Mouse (Mus musculus): ENCODE measurements around the gene Apoe.

Apoe gene

GRCm38 (mm10) chr7:19698907-19699826 is at the start of gene Apoe:
Gene Apoe (minus strand): TSS chr7:19699188.
- no peak for ATAC-seq (ENCODE audit: insufficient number of reproducible peaks, low FRiP score, low TSS enrichment)

DNA sequence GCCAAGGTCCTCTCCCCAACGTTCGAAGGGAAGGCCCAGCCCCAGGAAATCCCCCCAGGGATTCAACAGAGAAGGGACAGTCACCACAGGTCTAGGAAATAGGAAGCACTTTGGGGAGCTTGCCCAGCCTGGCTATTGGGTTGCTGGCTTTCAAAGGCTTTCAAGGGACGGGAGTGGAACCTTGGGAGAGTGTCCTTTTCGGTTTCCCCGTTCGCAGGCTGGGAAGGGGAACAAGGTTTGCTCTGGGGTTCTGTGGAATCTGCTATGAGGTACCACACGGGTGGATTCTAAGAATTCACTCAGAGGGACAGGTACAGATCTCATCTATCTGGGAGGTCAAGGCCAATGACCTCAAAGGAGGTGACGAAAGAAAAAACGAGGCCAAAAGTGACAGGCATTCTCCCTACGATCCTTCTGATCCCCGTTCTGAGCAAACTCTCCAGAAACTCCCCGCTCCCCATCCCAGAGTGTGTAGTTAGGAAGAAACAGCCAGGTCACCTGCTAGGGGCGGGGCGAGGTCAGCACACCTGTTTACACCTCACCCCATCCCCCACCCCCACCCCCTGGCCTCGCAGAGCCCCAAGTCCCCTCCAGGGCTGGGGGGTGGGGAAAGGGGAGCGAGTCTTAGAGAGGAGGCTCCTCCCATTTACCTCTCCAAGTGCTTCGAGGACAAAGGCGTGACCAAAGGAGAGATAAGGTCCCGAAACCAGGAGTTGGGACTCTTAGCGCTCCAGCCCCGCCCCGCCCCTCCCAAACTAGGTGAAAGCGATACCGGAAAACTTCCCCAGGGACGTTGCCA is 48.6 kb upstream of the Apoe start:
- ATAC-seq (ENCODE audit: insufficient number of reproducible peaks, low FRiP score, low TSS enrichment), result no peak

GRCm38 (mm10) chr7:19746426-19747201 is 47.6 kb upstream of the Apoe start:
- no peak for ATAC-seq (ENCODE audit: insufficient number of reproducible peaks, low FRiP score, low TSS enrichment)

DNA sequence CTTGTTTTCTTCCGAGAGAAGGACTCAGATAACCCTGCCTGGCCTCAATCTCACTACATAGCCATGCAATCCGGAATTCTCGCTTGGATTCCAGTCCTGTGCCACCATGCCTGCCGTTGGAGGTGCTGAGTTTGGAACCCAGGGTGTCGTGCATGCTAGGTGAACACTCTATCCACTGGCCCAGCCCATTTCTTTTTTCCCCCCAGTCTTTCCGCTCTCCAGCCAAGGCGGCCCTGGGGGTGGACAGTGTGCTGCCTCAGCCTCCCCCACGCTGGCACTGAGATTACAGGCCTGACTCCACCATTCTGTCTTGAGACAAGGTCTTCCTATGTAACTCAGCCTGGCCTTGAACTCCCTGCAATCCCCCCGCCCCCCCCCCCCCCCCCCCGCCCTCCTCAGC is 47.0 kb upstream of the Apoe start:
- ATAC-seq (ENCODE audit: insufficient number of reproducible peaks, low FRiP score, low TSS enrichment), result no peak

DNA sequence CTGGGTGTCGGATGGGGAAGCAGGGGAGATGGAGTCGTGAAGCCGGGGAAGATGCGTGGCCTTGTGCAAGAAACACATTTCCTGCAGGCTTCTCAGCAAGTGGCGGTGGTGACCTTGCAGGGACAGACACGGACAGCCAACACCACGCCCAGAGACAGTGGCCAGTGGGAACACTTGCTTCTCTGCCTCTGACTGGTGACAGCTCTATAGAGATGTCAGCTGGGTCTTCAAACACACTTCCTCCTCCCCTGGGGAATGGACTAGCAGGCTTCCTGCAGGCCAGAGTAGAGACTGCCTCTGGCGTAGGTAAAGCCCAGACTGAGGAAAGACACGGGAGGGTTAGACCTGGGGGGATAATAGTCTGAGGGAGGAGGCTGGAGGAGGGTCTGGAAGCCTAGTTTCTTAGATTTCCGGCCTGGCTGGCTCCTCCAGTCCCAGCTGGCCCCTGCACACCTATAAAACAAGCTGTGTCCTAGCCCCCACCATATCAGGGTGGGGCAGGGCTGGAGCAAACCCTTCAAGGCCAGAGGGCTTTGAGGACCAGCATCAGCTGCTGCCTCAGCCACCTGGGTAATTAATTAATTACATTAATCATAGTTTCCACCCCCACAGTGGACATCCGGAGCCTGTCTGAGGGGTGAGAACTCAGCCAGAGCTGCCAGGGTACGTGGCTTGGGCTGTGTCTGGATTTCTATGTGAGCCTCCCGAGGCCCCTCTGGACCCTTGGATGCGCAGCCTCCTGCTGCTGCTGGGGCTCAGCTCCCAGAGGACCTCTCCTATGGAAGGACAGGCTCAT is 45.8 kb upstream of the Apoe start:
- no peak for ATAC-seq (ENCODE audit: insufficient number of reproducible peaks, low FRiP score, low TSS enrichment)

DNA sequence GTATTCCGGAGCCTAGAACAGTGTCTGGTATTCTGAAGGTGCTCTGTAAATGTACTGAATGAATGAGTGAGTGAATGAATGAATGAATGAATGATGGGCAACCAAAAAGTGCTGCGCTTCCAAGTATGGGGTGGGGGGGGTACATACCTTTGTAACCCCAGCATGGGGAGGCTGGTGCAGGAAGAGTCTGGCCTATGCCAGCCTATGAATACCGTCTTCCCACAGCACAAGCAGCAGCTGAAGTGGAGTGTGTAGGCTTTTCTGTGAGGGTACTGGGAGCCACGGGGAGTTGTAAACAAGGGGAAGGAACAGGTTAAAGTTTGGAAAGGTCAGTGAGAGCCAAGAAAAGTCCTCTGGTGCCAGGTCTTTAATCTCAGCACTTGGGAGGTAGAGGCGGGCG is 44.8 kb upstream of the Apoe start:
- no peak for ATAC-seq (ENCODE audit: insufficient number of reproducible peaks, low FRiP score, low TSS enrichment)

- no peak for ATAC-seq (ENCODE audit: insufficient number of reproducible peaks, low FRiP score, low TSS enrichment)
These were observed 43.5 kb upstream of the Apoe start for GRCm38 (mm10) chr7:19742468-19742867.

GRCm38 (mm10) chr7:19741329-19742031 is 42.5 kb upstream of the Apoe start:
- ATAC-seq (ENCODE audit: insufficient number of reproducible peaks, low FRiP score, low TSS enrichment), result no peak

- no peak for ATAC-seq (ENCODE audit: insufficient number of reproducible peaks, low FRiP score, low TSS enrichment)
These were observed 41.3 kb upstream of the Apoe start for GRCm38 (mm10) chr7:19740269-19740668.

- no peak for ATAC-seq (ENCODE audit: insufficient number of reproducible peaks, low FRiP score, low TSS enrichment)
These were observed 39.8 kb upstream of the Apoe start for GRCm38 (mm10) chr7:19738771-19739170.

- ATAC-seq (ENCODE audit: insufficient number of reproducible peaks, low FRiP score, low TSS enrichment), result no peak
These were observed 37.5 kb upstream of the Apoe start for GRCm38 (mm10) chr7:19736389-19737057.

DNA sequence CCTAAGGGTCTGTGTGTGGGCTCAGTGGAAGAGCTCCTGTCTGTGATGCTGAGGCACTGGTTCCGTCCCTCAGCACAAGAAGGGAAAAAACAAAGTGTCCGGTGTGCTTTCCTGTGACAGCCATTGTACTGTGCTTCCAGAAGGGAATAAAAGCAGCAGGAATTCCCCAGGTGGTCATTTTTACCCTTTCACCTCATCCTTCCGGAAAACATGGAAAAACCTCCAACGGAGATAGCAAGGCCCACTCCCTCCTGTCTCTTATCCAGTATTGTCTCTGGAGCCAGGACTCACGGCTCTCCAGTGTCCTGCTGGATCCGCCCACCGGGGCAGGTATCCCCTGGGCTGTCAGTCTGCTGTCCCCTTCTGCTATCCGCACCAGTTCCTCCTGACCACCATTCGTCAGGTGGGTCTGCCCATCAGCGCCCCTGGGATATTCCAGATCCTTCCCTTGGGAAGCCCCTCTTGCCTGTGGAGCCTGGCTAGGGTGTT is 35.2 kb upstream of the Apoe start:
- ATAC-seq (ENCODE audit: insufficient number of reproducible peaks, low FRiP score, low TSS enrichment), result no peak

- ATAC-seq (ENCODE audit: insufficient number of reproducible peaks, low FRiP score, low TSS enrichment), result no peak
These were observed 27.6 kb upstream of the Apoe start for GRCm38 (mm10) chr7:19726541-19726940.

- no peak for ATAC-seq (ENCODE audit: insufficient number of reproducible peaks, low FRiP score, low TSS enrichment)
These were observed 25.2 kb upstream of the Apoe start for GRCm38 (mm10) chr7:19724167-19724566.

- no peak for ATAC-seq (ENCODE audit: insufficient number of reproducible peaks, low FRiP score, low TSS enrichment)
These were observed 23.8 kb upstream of the Apoe start for GRCm38 (mm10) chr7:19722754-19723195.

- ATAC-seq (ENCODE audit: insufficient number of reproducible peaks, low FRiP score, low TSS enrichment), result no peak
These were observed 20.2 kb upstream of the Apoe start for GRCm38 (mm10) chr7:19719200-19719599.

DNA sequence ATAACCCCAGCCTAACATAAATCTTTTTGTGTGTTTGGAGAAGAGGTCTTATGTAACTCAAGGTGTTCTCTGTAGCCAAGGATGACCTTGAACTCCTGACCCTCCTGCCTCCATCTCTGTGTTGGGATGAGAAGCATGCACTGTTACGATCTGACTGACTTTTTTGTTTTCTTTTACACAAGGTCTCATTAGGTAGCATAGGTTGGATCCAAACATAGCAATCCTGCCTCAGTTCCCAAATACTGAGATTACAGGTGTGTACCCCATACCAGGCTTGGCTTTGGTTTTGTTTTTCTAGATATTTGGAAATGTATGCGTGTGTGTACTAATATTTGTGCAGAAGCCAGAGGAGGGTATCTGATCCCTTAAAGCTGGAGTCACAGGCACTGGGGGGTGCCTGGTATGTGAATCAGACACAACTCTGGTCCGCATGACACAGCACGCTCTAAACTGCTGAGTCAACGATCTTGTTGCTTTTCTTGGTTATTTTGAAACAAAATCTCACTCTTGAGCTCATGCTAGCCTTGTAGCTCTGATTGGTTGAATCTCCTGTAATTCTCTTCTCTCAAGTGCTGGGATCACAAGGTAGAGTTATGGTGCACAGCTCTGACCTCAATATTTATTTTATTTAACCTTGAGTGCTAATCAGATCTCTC is 19.4 kb upstream of the Apoe start:
- ATAC-seq (ENCODE audit: insufficient number of reproducible peaks, low FRiP score, low TSS enrichment), result no peak

GRCm38 (mm10) chr7:19717346-19717745 is 18.4 kb upstream of the Apoe start:
- ATAC-seq (ENCODE audit: insufficient number of reproducible peaks, low FRiP score, low TSS enrichment), result no peak

All from cerebellum, adult (tissue).